Mouse (Mus musculus) spleen, embryonic (tissue): ENCODE data around the gene Thsd1.

Experiments
- CTCF ChIA-PET: fragments of 350-600 bp; sonication (Branson Sonifier 250); formaldehyde crosslinking; loops from one replicate; lab custom pipeline; 2022; lab: Charles Lee

The Thsd1 gene

GRCm38 (mm10) chr8:22227061-22227877, at the start of gene Thsd1:
Gene Thsd1, plus strand, starts transcription at chr8:22227313.
- CTCF ChIA-PET, result interaction anchor here (0.5 kb wide), 1 partner anchor 19 kb away, joined by 3 read pairs; no protein-coding TSS in a partner anchor

- CTCF ChIA-PET, result no interaction called here
These were observed 42.2 kb upstream of the Thsd1 start for GRCm38 (mm10) chr8:22184884-22185283.

GRCm38 (mm10) chr8:22185431-22186397, 41.4 kb upstream of the Thsd1 start, which contains the start of gene Ckap2:
Gene Ckap2, minus strand, starts transcription at chr8:22185819.
- CTCF ChIA-PET, result interaction anchor here (0.6 kb wide), 1 partner anchor 36 kb away, joined by 3 read pairs; no protein-coding TSS in a partner anchor

- CTCF ChIA-PET, result interaction anchor here (0.6 to 1.5 kb wide), 2 partner anchors 11 to 679 kb away, joined by 5 to 6 read pairs; no protein-coding TSS in a partner anchor
These were observed 34.3 kb upstream of the Thsd1 start, which contains the start of gene Vps36 for GRCm38 (mm10) chr8:22192660-22193431. Gene Vps36, plus strand, starts transcription at chr8:22192809.

- CTCF ChIA-PET, result no interaction called here
These were observed 33.6 kb upstream of the Thsd1 start for GRCm38 (mm10) chr8:22193432-22194010.

- CTCF ChIA-PET, result interaction anchor here (0.6 to 1.0 kb wide), 3 partner anchors 197 to 425 kb away, joined by 4 to 5 read pairs (median 4); no protein-coding TSS in a partner anchor
These were observed 29.2 kb upstream of the Thsd1 start for GRCm38 (mm10) chr8:22197914-22198313.

- CTCF ChIA-PET, result no interaction called here
These were observed 27.6 kb upstream of the Thsd1 start for GRCm38 (mm10) chr8:22199481-22199880.

GRCm38 (mm10) chr8:22207535-22207934, 19.6 kb upstream of the Thsd1 start:
- CTCF ChIA-PET, result no interaction called here

- CTCF ChIA-PET, result interaction anchor here (0.8 kb wide), 1 partner anchor 18 kb away, joined by 3 read pairs; no protein-coding TSS in a partner anchor
These were observed 18.1 kb upstream of the Thsd1 start for GRCm38 (mm10) chr8:22209012-22209411.

GRCm38 (mm10) chr8:22214826-22215225, 12.3 kb upstream of the Thsd1 start:
- CTCF ChIA-PET, result no interaction called here

GRCm38 (mm10) chr8:22226361-22226760, 752 bp upstream of the Thsd1 start:
- CTCF ChIA-PET, result interaction anchor here (0.5 kb wide), 1 partner anchor 18 kb away, joined by 3 read pairs; no protein-coding TSS in a partner anchor

- CTCF ChIA-PET, result no interaction called here
These were observed 1.5 kb downstream of the Thsd1 start for GRCm38 (mm10) chr8:22228621-22229020.

GRCm38 (mm10) chr8:22242986-22243385, 15.9 kb downstream of the Thsd1 start:
- CTCF ChIA-PET, result no interaction called here

- CTCF ChIA-PET, result no interaction called here
These were observed 18.6 kb downstream of the Thsd1 start for GRCm38 (mm10) chr8:22245663-22246062.

GRCm38 (mm10) chr8:22247956-22248355, 20.8 kb downstream of the Thsd1 start:
- CTCF ChIA-PET, result no interaction called here

GRCm38 (mm10) chr8:22249080-22249479, 22.0 kb downstream of the Thsd1 start:
- CTCF ChIA-PET, result no interaction called here

- CTCF ChIA-PET, result no interaction called here
These were observed 31.9 kb downstream of the Thsd1 start for GRCm38 (mm10) chr8:22258946-22259450.

- CTCF ChIA-PET, result no interaction called here
These were observed 32.4 kb downstream of the Thsd1 start for GRCm38 (mm10) chr8:22259531-22259930.

- CTCF ChIA-PET, result no interaction called here
These were observed 33.1 kb downstream of the Thsd1 start for GRCm38 (mm10) chr8:22260091-22260722.

GRCm38 (mm10) chr8:22262267-22262666, 35.2 kb downstream of the Thsd1 start:
- CTCF ChIA-PET, result no interaction called here
